Mouse (Mus musculus) bone marrow macrophage, adult 2 months (primary cell): ENCODE data around the gene Fstl5.

Source experiments
- CTCF ChIP-seq: IDR thresholded peaks from 2 replicates; pipeline ENCODE4 v1.5.1; 2012; ENCODE audit warnings: low read depth, mild to moderate bottlenecking, low read length, moderate library complexity
- POLR2A ChIP-seq: IDR thresholded peaks from 2 replicates; pipeline ENCODE4 v1.6.1; 2012; ENCODE audit warnings: mild to moderate bottlenecking, low read depth, low read length, borderline replicate concordance

DNA sequence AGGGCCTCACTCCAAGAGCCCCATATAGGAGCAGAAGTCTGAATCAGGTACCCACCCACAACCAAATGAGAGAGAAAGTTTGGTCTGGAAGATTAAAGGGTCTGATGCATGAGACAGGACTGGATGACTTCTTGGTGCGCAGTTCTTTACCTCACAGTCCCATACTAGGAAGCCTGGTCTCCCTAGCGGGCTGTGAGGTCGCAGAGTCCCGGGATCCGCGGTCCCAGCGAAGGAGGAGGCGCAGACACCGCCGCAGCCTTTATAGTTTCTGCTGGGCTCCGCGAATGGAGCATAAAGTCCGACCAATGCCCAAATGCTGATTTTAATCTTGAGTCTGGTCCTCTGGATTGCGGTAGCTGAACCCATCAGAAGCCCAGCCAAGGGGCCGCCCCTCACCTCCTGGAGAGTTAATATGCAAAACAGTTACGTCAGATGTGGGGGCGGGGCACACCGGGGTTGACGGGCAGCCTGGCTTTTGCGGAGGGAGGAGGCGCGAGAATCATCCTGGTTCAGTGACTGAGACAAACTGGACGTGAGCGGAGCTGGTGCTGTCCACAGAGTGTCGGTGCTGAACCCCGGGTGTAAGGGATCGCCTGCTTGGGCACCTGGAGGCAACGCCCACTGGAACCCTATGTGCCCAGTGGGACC lies at the start of gene Fstl5:
- no peak for TF ChIP-seq CTCF
- TF ChIP-seq POLR2A = no peak
